11 mouse cellular contexts compared by ENCODE assay signal in the genomic region with DNA sequence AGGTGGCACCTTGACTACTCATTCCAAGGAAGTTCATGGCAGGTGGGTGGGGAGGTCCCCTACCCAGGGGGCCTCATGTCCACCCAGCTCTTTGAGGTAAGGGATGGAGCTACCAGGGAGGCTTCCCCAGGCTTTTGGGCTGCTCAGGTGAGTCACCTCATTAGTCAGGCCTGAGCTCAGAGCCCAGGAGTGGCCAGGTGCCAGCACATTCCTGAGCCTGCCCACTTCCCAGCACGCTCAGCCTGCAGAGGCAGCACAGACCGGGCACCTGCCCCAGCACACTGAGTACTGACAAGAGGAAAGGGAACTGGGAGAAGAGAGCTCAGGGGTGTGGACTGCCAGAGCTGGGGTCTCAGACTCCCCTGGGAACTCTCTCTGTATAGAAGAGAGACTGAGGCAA. TPM values are rescaled to one million over a fixed set of nuclear protein-coding genes. Genes with fewer than 3 reads are reported as not detected.
DNase-seq lines count a peak whose midpoint lies in the region; ATAC-seq and TF ChIP-seq lines count a peak whose summit lies in the region.
"Had no signal": no experiment of that assay in that cellular context is flagged by ENCODE, and none has a peak within 500 bp of the region (broad histone marks: within the 10 kb centered on the region; RNA-seq: fewer than 3 reads in every experiment).

No protein-coding gene starts in this region.

- no peak overlapping the region for H3K9ac ChIP-seq in heart, embryonic 14.5 days (ENCODE audit: low read length)
- H3K9ac ChIP-seq in embryonic facial prominence, embryonic 15.5 days = no peak overlapping the region
- H3K9ac ChIP-seq in stomach, postnatal 0 days (ENCODE audit: low read length) = no peak overlapping the region
- H3K9ac ChIP-seq: hindbrain, embryonic 12.5 days had no signal

- no peak overlapping the region for H3K4me2 ChIP-seq in heart, embryonic 14.5 days (ENCODE audit: low read length)
- no peak overlapping the region for H3K4me2 ChIP-seq in embryonic facial prominence, embryonic 15.5 days (replicated peaks)
- no peak overlapping the region for H3K4me2 ChIP-seq in stomach, postnatal 0 days (replicated peaks; ENCODE audit: low read depth)
- H3K4me2 ChIP-seq: hindbrain, embryonic 12.5 days had no signal

- 78% methylated on average over 2 of the region's 2 CpGs for WGBS in heart, embryonic 14.5 days
- 40% methylated on average over 2 of the region's 2 CpGs for WGBS in embryonic facial prominence, embryonic 15.5 days
- 77% methylated on average over 2 of the region's 2 CpGs for WGBS in limb, embryonic 10.5 days
- 50% methylated on average over 2 of the region's 2 CpGs for WGBS in stomach, postnatal 0 days

- H3K27ac ChIP-seq in heart, embryonic 14.5 days (replicated peaks in 1 of 2; ENCODE audit: control insufficient read depth in 1 of 2, insufficient read depth in 1 of 2, low read depth in 2 of 2, low read length in 2 of 2) = no peak overlapping the region
- H3K27ac ChIP-seq in embryonic facial prominence, embryonic 15.5 days (replicated peaks) = no peak overlapping the region
- 0 out of 2 replicates have a peak overlapping the region, but pooled peaks have one; percentile 0 for H3K27ac ChIP-seq in limb, embryonic 10.5 days
- H3K27ac ChIP-seq in stomach, postnatal 0 days (replicated peaks) = no peak overlapping the region
- no peak overlapping the region for H3K27ac ChIP-seq in layer of hippocampus, adult 2 months
- H3K27ac ChIP-seq: hindbrain, embryonic 12.5 days had no signal

- no peak for DNase-seq in heart, postnatal 25 days (ENCODE audit: low spot score)
- DNase-seq in limb, embryonic 10.5 days (ENCODE audit: low spot score) = no peak
- peak; percentile 84 for DNase-seq in stomach, postnatal 0 days (ENCODE audit: low spot score)
- DNase-seq in layer of hippocampus, adult 11-12 months (ENCODE audit: low spot score) = no peak
- DNase-seq in layer of hippocampus, adult 2 months (ENCODE audit: low spot score in 2 of 2) = no peak
- no peak for DNase-seq in frontal cortex, adult 2 months (ENCODE audit: extremely low spot score in 1 of 2, low spot score in 1 of 2)

- intact Hi-C loops in heart, postnatal 25 days (cut with DNase I) = no loop called here

- TF ChIP-seq EP300 in stomach, postnatal 0 days (optimal IDR thresholded peaks at IDR 0.05) = no peak

- H3K9me3 ChIP-seq in heart, embryonic 14.5 days (ENCODE audit: control insufficient read depth, low read length) = 0 out of 2 replicates have a peak, but pooled peaks cover 2% of the 10 kb centered on the region
- H3K9me3 ChIP-seq in embryonic facial prominence, embryonic 15.5 days (replicated peaks) = no peaks in the 10 kb centered on the region
- no peaks in the 10 kb centered on the region for H3K9me3 ChIP-seq in limb, embryonic 10.5 days (replicated peaks)
- H3K9me3 ChIP-seq in stomach, postnatal 0 days (ENCODE audit: control insufficient read depth, low read length) = no peaks in the 10 kb centered on the region
- H3K9me3 ChIP-seq: hindbrain, embryonic 12.5 days had no signal

- TF ChIP-seq CTCF in stomach, postnatal 0 days (IDR thresholded peaks at IDR 0.05; ENCODE audit: low read depth) = peak; percentile 34; the same call in 1 of the 2 replicates
- no peak for TF ChIP-seq CTCF in layer of hippocampus, adult 2 months (conservative IDR thresholded peaks at IDR 0.05)

- peak; percentile 22; the same call in 1 of the 2 replicates for ATAC-seq in heart, embryonic 14.5 days (ENCODE audit: insufficient number of reproducible peaks, insufficient read depth, low FRiP score, low read depth)
- peak; percentile 61 for ATAC-seq in embryonic facial prominence, embryonic 15.5 days (ENCODE audit: insufficient number of reproducible peaks, low FRiP score, low TSS enrichment, low read depth)
- peak; percentile 89 for ATAC-seq in stomach, postnatal 0 days (ENCODE audit: low FRiP score, low TSS enrichment)
- ATAC-seq: activated CD4-positive, CD25-positive, alpha-beta regulatory T cell, adult 4 months had no signal

- peaks cover 19 to 29% of the 10 kb centered on the region in 2 experiments for H3K4me1 ChIP-seq in heart, embryonic 14.5 days (ENCODE audit: control insufficient read depth in 2 of 2, insufficient read depth in 2 of 2, low read length in 2 of 2)
- H3K4me1 ChIP-seq in embryonic facial prominence, embryonic 15.5 days = no peaks in the 10 kb centered on the region
- H3K4me1 ChIP-seq in limb, embryonic 10.5 days = peaks cover 69% of the 10 kb centered on the region
- H3K4me1 ChIP-seq in stomach, postnatal 0 days (replicated peaks; ENCODE audit: control insufficient read depth, insufficient read depth) = no peaks in the 10 kb centered on the region

- no peak overlapping the region for H3K4me3 ChIP-seq in heart, embryonic 14.5 days (ENCODE audit: control insufficient read depth in 1 of 2, insufficient read depth in 1 of 2, low read depth in 1 of 2, low read length in 2 of 2)
- no peak overlapping the region for H3K4me3 ChIP-seq in embryonic facial prominence, embryonic 15.5 days (replicated peaks)
- no peak overlapping the region for H3K4me3 ChIP-seq in limb, embryonic 10.5 days
- no peak overlapping the region for H3K4me3 ChIP-seq in stomach, postnatal 0 days (ENCODE audit: low read depth, low read length)
- no peak overlapping the region for H3K4me3 ChIP-seq in layer of hippocampus, adult 2 months
- H3K4me3 ChIP-seq: hindbrain, embryonic 12.5 days had no signal

- H3K36me3 ChIP-seq in heart, embryonic 14.5 days (ENCODE audit: control insufficient read depth, insufficient read depth, low read length) = no peaks in the 10 kb centered on the region
- no peaks in the 10 kb centered on the region for H3K36me3 ChIP-seq in embryonic facial prominence, embryonic 15.5 days
- H3K36me3 ChIP-seq in limb, embryonic 10.5 days = peaks cover 9% of the 10 kb centered on the region
- no peaks in the 10 kb centered on the region for H3K36me3 ChIP-seq in stomach, postnatal 0 days (ENCODE audit: control insufficient read depth, insufficient read depth, low read length)
- H3K36me3 ChIP-seq: hindbrain, embryonic 12.5 days had no signal

- no peaks in the 10 kb centered on the region for H3K27me3 ChIP-seq in heart, embryonic 14.5 days (ENCODE audit: control insufficient read depth, insufficient read depth, low read length)
- H3K27me3 ChIP-seq in embryonic facial prominence, embryonic 15.5 days = no peaks in the 10 kb centered on the region
- H3K27me3 ChIP-seq in limb, embryonic 10.5 days (ENCODE audit: low read depth, poor library complexity, severe bottlenecking) = no peaks in the 10 kb centered on the region
- H3K27me3 ChIP-seq in stomach, postnatal 0 days (ENCODE audit: control insufficient read depth, insufficient read depth, low read length) = no peaks in the 10 kb centered on the region
- H3K27me3 ChIP-seq: hindbrain, embryonic 12.5 days had no signal

RNA-seq across cellular contexts. Expression of gene Col18a1, which starts 24.0 kb away (rescaled TPM):
- polyA plus RNA-seq in heart, embryonic 14.5 days (2014; fragmentation: Nextera tagmentation; extraction: Ambion mirVana) = 93.5 and 102 TPM in 2 replicates
- total RNA-seq in heart, postnatal 25 days (2021) = 10 to 100 TPM; 13.0 to 15.3 TPM
- 85.6 and 86.5 TPM in 2 replicates for polyA plus RNA-seq in embryonic facial prominence, embryonic 15.5 days (2015; fragmentation: Nextera tagmentation; extraction: Ambion mirVana)
- 149 and 159 TPM in 2 replicates for polyA plus RNA-seq in limb, embryonic 10.5 days (2016; fragmentation: Nextera tagmentation; extraction: Ambion mirVana)
- 26.3 and 26.6 TPM in 2 replicates for polyA plus RNA-seq in stomach, postnatal 0 days (2015; fragmentation: Nextera tagmentation; extraction: Ambion mirVana)
- total RNA-seq in layer of hippocampus, adult 2 months (2021) = 1 to 10 TPM; 3.2 to 4.8 TPM
- polyA plus RNA-seq in frontal cortex, adult 2 months (2012; rRNA removed) = 3.4 and 3.8 TPM in 2 replicates
- total RNA-seq: megakaryocyte, adult 5-6 weeks had no signal

Comparison
In these comparisons a context has a peak if more than half of its experiments do, and no peak if none do; other contexts are left out.
1. ATAC-seq: peak in every context shown above with its lines; median percentile 89 in stomach, postnatal 0 days; 61 in embryonic facial prominence, embryonic 15.5 days; 22 in heart, embryonic 14.5 days.